Mouse (Mus musculus) lung, adult 2 months (tissue): ENCODE results near the gene Gm10031. TPM values are rescaled to one million over a fixed set of nuclear protein-coding genes. Genes with fewer than 3 reads are reported as not detected.
"Not testable (repeated sequence)": the region's sequence is repeated elsewhere in the genome, so short reads cannot be mapped to it uniquely, and the experiment has no call there.

ENCODE experiments used
- DNase-seq: peaks from one replicate; pipeline ENCODE4 v3.0.0; 2022
- H3K4me1 ChIP-seq: fragments of 200-500 bp; 2 replicates; pipeline ENCODE4 v1.6.1; 2011; ENCODE audit warnings: low read length; ENCODE audit not compliant: control insufficient read depth, insufficient read depth
- H3K4me3 ChIP-seq: fragments of 200-500 bp; replicated peaks from 2 replicates; pipeline ENCODE3; 2011; ENCODE audit warnings: low read depth, mild to moderate bottlenecking, control low read depth, low read length; ENCODE audit errors: extremely low read depth
- CTCF ChIP-seq: fragments of 200-500 bp; IDR thresholded peaks from 2 replicates; pipeline ENCODE4 v1.5.1; 2011; ENCODE audit warnings: mild to moderate bottlenecking, low read length, control low read depth; ENCODE audit not compliant: insufficient read depth
- POLR2A ChIP-seq: fragments of 200-500 bp; IDR thresholded peaks from 2 replicates; pipeline ENCODE4 v1.6.1; 2011; ENCODE audit warnings: low read depth, mild to moderate bottlenecking, control low read depth, low read length, borderline replicate concordance; ENCODE audit errors: extremely low read depth
- WGBS: fragments of 180-500 bp; shearing (Covaris S2); methylation state at CpG from one replicate; pipeline ENCODE4 v1.1.7; 2018; 5-methylcytosine and 5-hydroxymethylcytosine counted together
- polyA plus RNA-seq: library from polyadenylated mRNA; depleted of rRNA; stranded (reverse); fragments of >200 nt; gene quantifications from 2 replicates; pipeline ENCODE4 v1.2.3, GENCODE M21; 2012; rRNA removed

Gene Gm10031
- polyA plus RNA-seq = 11.0 and 12.2 TPM in 2 replicates

DNA sequence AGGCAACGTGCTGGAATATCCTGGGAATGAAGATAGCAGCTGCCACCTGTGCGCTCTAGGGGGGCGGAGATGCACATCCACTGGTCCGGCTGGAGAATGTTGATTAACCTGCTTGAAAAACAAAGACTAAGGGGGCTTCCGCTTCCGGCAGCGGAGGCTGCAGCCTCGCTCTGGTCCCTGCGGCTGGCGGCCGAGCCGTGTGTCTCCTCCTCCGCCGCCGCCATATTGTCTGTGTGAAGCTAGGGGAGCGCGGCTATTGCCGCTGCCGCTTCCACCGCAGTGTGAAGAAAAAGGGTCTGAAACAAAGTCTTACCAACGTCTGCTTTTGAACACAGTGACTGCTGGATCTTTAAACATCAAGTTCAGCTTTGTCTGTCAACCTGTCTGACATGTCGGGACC lies at the start of gene Gm10031:
TSS of gene Gm10031 (plus strand) at position 171 of the 400 bp plus-strand sequence.
- 89% methylated on average over 22 of the region's 22 CpGs for WGBS
- DNase-seq, H3K4me3 ChIP-seq, H3K4me1 ChIP-seq: not testable (repeated sequence)

DNA sequence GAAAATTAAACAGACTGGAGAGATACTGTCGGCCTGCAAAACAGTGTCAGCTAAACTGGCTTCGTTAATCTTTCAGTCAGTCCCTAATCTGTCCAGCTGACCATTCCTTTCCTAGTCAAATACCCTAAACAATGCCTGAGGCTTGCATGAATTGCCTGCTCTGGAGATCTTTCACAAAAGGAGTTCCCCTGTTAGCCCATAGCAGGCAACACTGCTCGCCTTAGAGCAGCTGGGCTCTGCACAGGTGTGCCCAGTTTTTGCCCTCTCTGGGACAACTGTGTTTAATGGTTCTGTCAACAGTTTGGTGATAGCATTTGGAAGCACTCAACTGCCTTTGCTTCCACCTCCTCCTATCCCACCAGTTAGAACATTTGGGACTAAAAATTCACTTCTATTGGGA lies 49.0 kb upstream of the Gm10031 start:
- DNase-seq = no peak
- Histone ChIP-seq H3K4me3 (no peak overlapping the region), H3K4me1 (no peaks in the 10 kb centered on the region; the same call in 1 of the 2 replicates)
- WGBS = 81% methylated on average over 3 of the region's 3 CpGs
- no peak for TF ChIP-seq POLR2A
- no peak for TF ChIP-seq CTCF

DNA sequence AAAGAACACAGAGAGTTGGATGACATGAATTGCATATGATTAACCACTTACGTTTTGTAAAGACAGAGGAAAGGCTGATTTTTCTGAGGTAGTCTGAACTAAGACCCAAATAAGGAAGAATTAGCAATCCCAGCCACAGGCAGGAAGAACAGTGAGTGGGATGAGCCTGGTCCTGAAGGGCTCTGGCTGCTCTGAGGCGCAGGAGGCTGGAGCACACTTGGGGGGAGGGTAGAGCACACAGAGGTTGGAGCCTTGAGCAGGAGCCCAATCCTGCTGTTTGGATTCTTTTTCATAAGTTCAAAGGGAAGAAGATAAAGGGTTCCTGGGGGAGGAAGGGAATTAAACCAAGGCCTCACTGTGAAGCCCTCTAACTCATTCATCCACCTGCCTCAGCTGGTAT lies 47.8 kb upstream of the Gm10031 start:
- H3K4me1 ChIP-seq = no peaks in the 10 kb centered on the region; the same call in 1 of the 2 replicates
- no peak overlapping the region for H3K4me3 ChIP-seq
- DNase-seq = no peak
- WGBS = 74% methylated on average over 2 of the region's 2 CpGs
- TF ChIP-seq POLR2A = no peak
- no peak for TF ChIP-seq CTCF

DNA sequence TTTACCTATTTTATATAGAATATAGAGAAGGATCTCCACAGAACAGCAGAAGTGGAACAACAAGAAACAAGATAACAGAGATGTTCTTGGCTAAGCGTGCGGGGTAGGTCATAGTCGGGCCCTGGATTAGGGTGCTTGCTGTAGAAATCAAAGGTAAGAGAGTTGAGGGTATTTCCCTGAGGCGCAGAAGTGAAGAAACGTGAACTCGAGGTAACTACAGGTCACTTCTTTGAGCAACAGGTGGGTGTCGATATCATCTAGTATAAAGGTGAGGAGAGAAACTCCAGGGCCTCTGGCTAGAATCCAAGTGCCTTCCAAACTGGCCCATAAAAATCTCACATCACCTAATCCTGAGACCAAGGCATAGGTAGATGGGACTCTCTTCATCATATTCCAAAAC lies 47.3 kb upstream of the Gm10031 start:
- H3K4me1 ChIP-seq = no peaks in the 10 kb centered on the region; the same call in 1 of the 2 replicates
- no peak for TF ChIP-seq CTCF
- no peak for TF ChIP-seq POLR2A
- DNase-seq = no peak
- no peak overlapping the region for H3K4me3 ChIP-seq
- whole genome bisulfite sequencing = 71% methylated on average over 7 of the region's 7 CpGs

DNA sequence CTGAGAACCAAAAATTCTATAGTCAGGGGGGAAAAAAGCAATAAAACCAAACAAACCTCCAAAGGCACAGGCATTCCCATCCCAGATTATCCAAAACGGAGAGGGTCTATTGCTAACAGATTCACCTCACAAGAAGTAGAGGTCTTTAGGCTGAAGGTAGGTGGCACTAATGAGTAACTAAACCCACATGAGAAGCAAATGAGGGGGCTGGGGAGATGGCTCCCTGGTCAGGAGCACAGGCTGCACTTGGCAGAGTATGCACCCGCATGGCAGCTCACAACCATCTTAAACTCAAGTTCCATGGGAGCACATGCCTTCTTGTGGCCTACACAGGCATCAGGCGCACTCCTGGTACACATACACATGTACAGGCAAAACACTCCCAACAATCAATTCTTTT lies 42.0 kb upstream of the Gm10031 start:
- WGBS = 96% methylated on average over 3 of the region's 3 CpGs
- TF ChIP-seq POLR2A = no peak
- TF ChIP-seq CTCF = no peak
- no peak for DNase-seq
- H3K4me1 ChIP-seq = no peaks in the 10 kb centered on the region
- H3K4me3 ChIP-seq = no peak overlapping the region

DNA sequence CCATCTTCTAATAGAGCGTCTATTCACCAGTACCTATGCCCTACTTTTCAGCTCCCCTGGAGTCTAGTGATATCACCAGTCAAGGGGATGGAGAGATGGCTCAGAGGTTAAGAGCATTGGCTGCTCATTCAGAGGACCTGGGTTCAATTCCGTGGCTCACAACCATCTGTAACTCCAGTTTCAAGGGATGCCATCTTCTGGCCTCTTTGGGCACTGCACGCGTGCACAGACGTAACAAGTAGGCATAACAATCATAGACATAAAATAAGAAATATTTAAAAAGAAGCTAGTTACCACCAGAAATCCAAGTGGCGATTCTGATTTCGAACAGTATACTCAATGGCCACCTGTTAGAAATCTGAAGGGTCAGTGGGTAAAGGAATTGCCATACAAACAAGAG lies 36.3 kb upstream of the Gm10031 start:
- no peaks in the 10 kb centered on the region; the same call in 1 of the 2 replicates for H3K4me1 ChIP-seq
- TF ChIP-seq POLR2A = no peak
- TF ChIP-seq CTCF = 0 out of 2 replicates have a peak, but pooled peaks have one; percentile 13
- H3K4me3 ChIP-seq = no peak overlapping the region
- WGBS = 93% methylated on average over 7 of the region's 7 CpGs
- DNase-seq = no peak

DNA sequence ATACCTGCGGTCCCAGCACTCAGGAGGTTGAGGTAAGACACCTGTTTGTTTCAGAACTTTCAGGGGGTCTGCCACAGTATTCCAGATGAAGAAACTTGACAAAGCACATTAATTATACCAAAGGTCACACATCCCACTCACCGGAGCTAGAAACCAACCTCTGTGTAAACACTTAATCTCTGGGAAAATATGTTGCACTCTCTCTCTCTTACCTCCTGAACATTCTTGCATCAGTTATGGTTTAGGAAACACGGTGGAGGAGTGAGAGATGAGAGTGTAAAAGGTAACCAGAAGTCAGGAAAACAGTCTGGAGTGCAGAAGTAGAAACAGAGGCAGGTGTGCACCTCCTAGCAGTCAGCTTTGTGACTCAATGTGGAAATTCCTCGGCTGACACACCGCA lies 35.8 kb upstream of the Gm10031 start:
- 66% methylated on average over 5 of the region's 5 CpGs for WGBS
- Histone ChIP-seq H3K4me1 (no peaks in the 10 kb centered on the region; the same call in 1 of the 2 replicates), H3K4me3 (no peak overlapping the region)
- TF ChIP-seq CTCF = no peak
- TF ChIP-seq POLR2A = no peak
- DNase-seq = no peak

DNA sequence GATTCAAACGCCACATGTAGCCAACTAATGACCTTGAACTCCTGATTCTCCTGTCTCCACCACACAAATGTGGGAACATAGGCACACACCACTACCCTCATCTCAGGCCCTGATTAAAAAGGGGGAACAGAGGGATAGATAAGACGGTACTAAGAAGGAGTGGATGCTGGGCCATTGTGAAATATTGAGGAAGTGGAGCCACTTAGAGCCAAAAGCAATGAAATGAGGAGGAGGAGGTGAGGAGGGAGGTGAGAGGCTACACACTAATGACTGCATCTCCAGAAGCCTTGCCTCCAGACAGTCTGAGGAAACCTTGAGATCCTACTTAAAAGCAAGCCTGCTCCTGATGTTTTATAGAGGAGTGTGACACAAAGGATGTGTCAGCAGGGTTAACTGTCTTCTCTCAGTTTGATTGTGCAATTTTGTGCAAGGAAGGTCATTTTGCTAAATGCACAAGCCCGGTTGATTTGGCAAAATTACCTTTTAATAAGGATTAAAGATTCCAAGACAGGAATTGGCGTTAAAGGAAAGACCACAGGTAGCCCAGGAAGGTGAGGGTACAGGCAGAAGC lies 32.5 kb upstream of the Gm10031 start:
- DNase-seq = no peak
- WGBS = 61% methylated on average over 4 of the region's 4 CpGs

DNA sequence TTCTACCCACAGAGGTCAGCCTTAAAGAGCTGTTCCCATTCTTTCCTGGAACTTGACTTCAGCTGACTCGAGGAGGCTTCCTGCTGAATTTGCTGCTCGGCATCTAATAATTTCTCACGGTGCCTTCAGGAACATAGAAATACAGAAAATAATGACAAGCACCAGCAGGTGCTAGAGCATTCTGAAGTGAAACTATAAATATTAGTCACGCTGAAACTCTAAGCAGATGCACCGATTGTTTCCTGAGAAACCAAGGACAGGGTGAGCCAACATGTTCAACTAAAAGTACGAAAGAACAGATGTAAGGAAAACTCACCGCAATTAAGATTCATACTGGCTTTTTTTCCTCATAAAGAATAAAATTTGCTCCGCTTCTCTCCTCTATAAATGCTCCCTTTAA lies 28.8 kb upstream of the Gm10031 start:
- DNase-seq = no peak
- no peaks in the 10 kb centered on the region; the same call in 1 of the 2 replicates for H3K4me1 ChIP-seq
- 78% methylated on average over 8 of the region's 8 CpGs for WGBS
- H3K4me3 ChIP-seq = no peak overlapping the region
- TF ChIP-seq CTCF (no peak), POLR2A (no peak)

More for the DNA sequence above, 32.5 kb upstream of the Gm10031 start:
- TF ChIP-seq CTCF = no peak
- TF ChIP-seq POLR2A = no peak
- no peaks in the 10 kb centered on the region; the same call in 1 of the 2 replicates for H3K4me1 ChIP-seq
- no peak overlapping the region for H3K4me3 ChIP-seq

DNA sequence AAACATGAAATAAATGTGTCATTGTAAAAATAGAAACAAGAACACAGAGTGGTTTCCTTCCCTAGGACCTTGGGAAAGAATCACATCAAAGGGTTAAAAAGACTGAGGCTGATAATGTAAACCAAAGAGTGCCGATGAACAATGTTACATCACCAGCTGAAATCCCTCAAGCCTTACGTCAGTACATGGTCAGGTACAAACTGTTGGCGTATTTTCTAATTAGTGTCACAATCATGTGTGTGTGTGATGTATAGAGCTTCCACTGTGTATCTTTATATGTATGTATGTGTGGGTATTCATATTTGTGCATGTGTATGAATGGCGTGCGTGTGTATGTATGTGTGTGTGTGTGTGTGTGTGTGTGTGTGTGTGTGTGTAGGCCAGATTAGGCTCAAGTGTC lies 26.9 kb upstream of the Gm10031 start:
- WGBS = 57% methylated on average over 5 of the region's 5 CpGs
- H3K4me1 ChIP-seq = no peaks in the 10 kb centered on the region
- TF ChIP-seq CTCF = no peak
- TF ChIP-seq POLR2A = no peak
- DNase-seq = no peak
- H3K4me3 ChIP-seq = no peak overlapping the region
